Mouse (Mus musculus): ENCODE results near the gene Tspan17.
A peak's percentile ranks its signal among the peaks of the same experiment; 100 is the strongest.

The Tspan17 gene

DNA sequence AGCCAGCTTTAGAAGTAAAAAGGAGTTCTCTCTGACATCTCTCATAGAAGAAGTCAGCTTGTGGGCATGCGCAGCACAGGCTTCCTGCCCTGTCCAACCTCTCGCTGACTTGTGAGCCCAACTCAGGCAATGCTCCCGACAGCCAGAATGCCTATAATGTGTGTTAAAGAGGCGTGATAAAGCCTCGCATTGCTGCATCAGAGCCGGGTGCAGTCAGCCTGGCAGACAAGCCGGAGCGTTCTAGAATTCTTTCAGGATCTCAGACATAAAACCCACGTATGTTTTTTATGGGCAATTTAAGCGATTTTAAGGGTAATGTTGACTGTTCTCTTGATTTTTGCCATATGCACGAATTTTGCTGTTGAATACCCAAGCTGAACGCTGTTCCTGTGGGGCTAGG is 18.9 kb downstream of the Tspan17 start:
- Histone ChIP-seq H3K27me3 (ENCODE audit: control insufficient read depth, insufficient read depth, low read length, poor library complexity, severe bottlenecking) (no peaks in the 10 kb centered on the region), H3K36me3 (ENCODE audit: control insufficient read depth, insufficient read depth, low read length, poor library complexity, severe bottlenecking) (no peaks in the 10 kb centered on the region)
- no peak for DNase-seq (ENCODE audit: low read depth, low spot score)

DNA sequence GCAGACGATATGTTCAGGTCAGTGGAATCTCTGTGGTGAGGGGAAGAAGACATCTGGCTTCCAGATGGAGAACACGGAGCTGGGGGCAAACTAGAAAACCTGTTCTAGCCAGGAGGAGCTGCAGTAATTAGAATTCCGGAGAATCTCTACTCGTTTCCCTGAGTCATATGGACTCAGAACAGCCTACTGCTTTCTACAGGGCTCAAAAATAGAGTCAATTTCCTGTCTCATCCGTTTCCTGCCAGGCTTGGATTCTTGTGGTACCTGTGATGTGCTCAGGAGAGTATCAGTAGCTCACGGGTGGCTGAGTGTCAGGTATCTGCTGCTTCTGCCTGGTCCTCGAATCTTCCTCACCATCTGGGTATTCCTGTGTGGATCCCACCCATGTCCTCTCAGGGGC is 22.3 kb downstream of the Tspan17 start:
- no peaks in the 10 kb centered on the region for H3K27me3 ChIP-seq (ENCODE audit: control insufficient read depth, insufficient read depth, low read length, poor library complexity, severe bottlenecking)
- H3K36me3 ChIP-seq (ENCODE audit: control insufficient read depth, insufficient read depth, low read length, poor library complexity, severe bottlenecking), result no peaks in the 10 kb centered on the region
- no peak for DNase-seq (ENCODE audit: low read depth, low spot score)

GRCm38 (mm10) chr13:54813381-54813780 is 24.2 kb downstream of the Tspan17 start:
- H3K36me3 ChIP-seq (ENCODE audit: control insufficient read depth, insufficient read depth, low read length, poor library complexity, severe bottlenecking), result no peaks in the 10 kb centered on the region
- DNase-seq (ENCODE audit: low read depth, low spot score), result no peak

DNA sequence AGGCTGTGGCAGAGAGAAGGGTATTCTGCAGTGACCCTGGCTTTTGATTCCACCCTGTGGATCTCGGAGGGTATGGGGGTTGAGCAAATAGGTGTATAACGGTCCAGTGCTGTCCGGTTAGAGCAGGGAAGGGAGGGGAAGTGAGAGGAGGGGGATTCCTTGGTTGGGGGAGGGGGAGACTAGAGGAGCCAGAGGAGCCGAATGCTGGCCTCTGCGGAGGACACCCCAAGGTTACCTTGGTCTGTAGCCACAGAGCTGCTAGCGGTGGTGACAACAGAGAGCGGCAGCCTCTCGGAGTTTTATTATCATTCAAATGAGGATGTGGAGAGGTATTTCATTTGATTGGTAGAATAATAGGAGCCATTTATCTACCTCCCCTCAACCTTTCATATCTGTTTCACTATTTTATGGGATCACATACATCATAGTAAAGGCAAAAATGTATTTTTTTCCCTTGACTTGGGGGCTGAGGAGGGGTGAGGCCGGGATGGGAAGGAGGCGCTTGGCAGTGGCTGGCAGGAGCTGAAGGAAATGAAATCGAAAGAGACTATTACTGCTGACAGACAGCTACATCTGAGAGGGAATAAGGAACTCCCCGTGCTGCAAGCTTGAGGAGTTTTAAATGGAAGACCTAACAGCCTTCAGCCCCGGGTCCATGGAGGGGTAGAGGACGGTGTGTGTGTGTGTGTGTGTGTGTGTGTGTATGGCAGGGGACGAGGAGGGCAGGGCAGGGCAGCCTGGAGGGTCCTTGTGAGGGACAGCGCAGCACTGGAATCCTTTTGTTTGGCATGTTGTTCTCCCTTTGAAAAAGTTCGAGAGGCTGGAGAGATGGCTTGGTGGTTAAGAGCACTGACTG is 29.4 kb downstream of the Tspan17 start:
- no peaks in the 10 kb centered on the region for H3K36me3 ChIP-seq (ENCODE audit: control insufficient read depth, insufficient read depth, low read length, poor library complexity, severe bottlenecking)
- no peak for DNase-seq (ENCODE audit: low read depth, low spot score)
- no peaks in the 10 kb centered on the region for H3K27me3 ChIP-seq (ENCODE audit: control insufficient read depth, insufficient read depth, low read length, poor library complexity, severe bottlenecking)

More at GRCm38 (mm10) chr13:54813381-54813780, 24.2 kb downstream of the Tspan17 start:
- H3K27me3 ChIP-seq (ENCODE audit: control insufficient read depth, insufficient read depth, low read length, poor library complexity, severe bottlenecking), result no peaks in the 10 kb centered on the region

- no peak for DNase-seq (ENCODE audit: low read depth, low spot score)
- Histone ChIP-seq H3K27me3 (ENCODE audit: control insufficient read depth, insufficient read depth, low read length, poor library complexity, severe bottlenecking) (no peaks in the 10 kb centered on the region), H3K36me3 (ENCODE audit: control insufficient read depth, insufficient read depth, low read length, poor library complexity, severe bottlenecking) (no peaks in the 10 kb centered on the region)
Measured at GRCm38 (mm10) chr13:54821106-54821505, 31.9 kb downstream of the Tspan17 start.

DNA sequence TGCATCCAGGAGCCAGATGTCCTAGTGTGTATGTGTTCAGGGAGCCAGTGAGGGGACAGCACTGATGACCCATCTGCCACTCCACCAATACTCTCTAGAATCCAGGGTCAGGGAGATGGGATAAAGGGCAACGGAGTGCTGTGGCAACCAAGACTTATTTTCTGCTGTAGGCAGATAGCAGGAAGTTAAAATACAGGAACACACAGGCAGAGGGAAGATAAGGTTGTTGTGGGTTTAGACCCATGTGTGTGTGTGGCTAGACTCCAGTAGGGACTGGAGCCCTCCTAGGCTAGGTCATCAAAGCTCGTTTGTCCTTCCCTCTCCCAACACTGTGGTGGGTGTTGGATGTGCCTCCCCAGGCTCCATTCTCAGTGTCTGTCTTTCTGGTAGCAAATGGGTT is 32.8 kb downstream of the Tspan17 start:
- Histone ChIP-seq H3K36me3 (ENCODE audit: control insufficient read depth, insufficient read depth, low read length, poor library complexity, severe bottlenecking) (no peaks in the 10 kb centered on the region), H3K27me3 (ENCODE audit: control insufficient read depth, insufficient read depth, low read length, poor library complexity, severe bottlenecking) (no peaks in the 10 kb centered on the region)
- no peak for DNase-seq (ENCODE audit: low read depth, low spot score)

GRCm38 (mm10) chr13:54824111-54824931 is 35.1 kb downstream of the Tspan17 start:
- Histone ChIP-seq H3K36me3 (ENCODE audit: control insufficient read depth, insufficient read depth, low read length, poor library complexity, severe bottlenecking) (no peaks in the 10 kb centered on the region), H3K27me3 (ENCODE audit: control insufficient read depth, insufficient read depth, low read length, poor library complexity, severe bottlenecking) (no peaks in the 10 kb centered on the region)
- no peak for DNase-seq (ENCODE audit: low read depth, low spot score)

DNA sequence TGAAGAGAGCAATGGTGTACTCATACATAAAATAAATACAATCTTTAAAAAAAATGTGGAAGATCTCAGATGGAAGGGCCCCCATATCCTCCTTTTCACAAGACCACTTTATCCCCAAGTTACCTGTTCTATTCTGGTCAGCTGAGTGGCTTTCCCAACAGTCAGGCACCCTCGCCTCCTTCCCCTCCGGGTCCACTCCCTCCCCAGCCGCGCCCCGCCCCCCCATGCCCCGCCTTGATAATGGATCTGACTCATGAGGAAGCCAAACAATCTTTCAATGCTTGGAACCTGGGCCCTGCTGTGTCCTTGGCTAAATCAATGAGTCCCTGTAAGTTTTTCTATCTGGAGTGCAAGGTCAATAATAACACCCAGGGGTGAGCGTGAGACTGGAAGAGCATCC is 38.8 kb downstream of the Tspan17 start:
- DNase-seq (ENCODE audit: low read depth, low spot score), result no peak
- H3K36me3 ChIP-seq (ENCODE audit: control insufficient read depth, insufficient read depth, low read length, poor library complexity, severe bottlenecking), result no peaks in the 10 kb centered on the region
- H3K27me3 ChIP-seq (ENCODE audit: control insufficient read depth, insufficient read depth, low read length, poor library complexity, severe bottlenecking), result no peaks in the 10 kb centered on the region

DNA sequence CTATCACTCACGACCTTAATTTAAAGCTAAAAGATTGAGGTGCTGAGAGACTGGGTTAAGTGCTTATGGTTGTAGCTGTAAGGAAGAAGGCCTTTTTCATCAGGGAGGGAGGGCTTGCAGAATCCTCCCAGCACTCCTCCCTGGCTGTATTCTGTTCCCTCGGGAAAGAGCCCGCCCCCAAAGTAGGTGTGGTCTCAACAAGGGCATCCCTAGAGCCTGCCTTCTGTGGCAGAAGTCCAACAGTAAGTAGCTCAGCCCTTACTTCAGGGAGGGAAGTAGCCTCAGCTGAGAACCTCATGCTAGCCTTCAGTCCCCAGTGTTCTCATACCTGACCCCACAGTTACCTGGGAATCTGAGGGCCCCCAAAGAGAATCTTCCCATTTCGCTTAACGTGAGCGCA is 39.3 kb downstream of the Tspan17 start:
- Histone ChIP-seq H3K27me3 (ENCODE audit: control insufficient read depth, insufficient read depth, low read length, poor library complexity, severe bottlenecking) (no peaks in the 10 kb centered on the region), H3K36me3 (ENCODE audit: control insufficient read depth, insufficient read depth, low read length, poor library complexity, severe bottlenecking) (no peaks in the 10 kb centered on the region)
- no peak for DNase-seq (ENCODE audit: low read depth, low spot score)

GRCm38 (mm10) chr13:54829450-54829849 is 40.3 kb downstream of the Tspan17 start:
- no peaks in the 10 kb centered on the region for H3K27me3 ChIP-seq (ENCODE audit: control insufficient read depth, insufficient read depth, low read length, poor library complexity, severe bottlenecking)
- H3K36me3 ChIP-seq (ENCODE audit: control insufficient read depth, insufficient read depth, low read length, poor library complexity, severe bottlenecking), result no peaks in the 10 kb centered on the region
- no peak for DNase-seq (ENCODE audit: low read depth, low spot score)

DNA sequence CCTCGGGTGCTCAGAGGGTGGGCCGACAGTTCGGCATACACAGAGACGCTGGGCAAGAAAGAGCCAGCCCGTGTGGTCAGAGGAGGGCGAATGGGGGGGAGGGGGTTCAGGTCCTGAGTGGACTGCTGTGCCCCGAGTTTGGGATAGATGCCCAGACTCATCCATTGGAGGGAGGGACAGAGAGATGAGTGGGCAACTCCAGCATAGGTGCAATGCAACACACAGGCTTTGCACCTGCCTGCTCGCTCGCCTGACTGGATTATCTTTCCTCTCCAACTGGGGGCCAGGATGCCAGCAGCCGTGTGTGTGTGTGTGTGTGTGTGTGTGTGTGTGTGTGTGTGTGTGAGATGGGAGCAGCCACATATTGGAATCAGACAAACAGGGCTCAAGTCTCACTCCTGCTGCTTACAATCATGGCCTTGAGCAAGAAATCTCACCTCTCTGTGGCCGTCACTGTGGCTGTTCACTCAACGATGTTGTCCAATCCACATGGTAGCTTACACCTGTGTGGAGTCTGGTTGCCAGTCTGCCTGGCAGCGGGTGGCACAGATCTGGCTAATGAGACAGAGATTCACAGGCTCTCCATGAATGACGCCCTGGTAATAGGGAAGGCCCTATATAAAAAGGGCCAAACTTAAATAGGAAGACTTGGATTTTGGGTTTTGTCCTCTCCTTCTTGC is 47.3 kb downstream of the Tspan17 start:
- DNase-seq (ENCODE audit: low read depth, low spot score), result no peak
- Histone ChIP-seq H3K36me3 (ENCODE audit: control insufficient read depth, insufficient read depth, low read length, poor library complexity, severe bottlenecking) (no peaks in the 10 kb centered on the region), H3K27me3 (ENCODE audit: control insufficient read depth, insufficient read depth, low read length, poor library complexity, severe bottlenecking) (no peaks in the 10 kb centered on the region)

- Histone ChIP-seq H3K27me3 (ENCODE audit: control insufficient read depth, insufficient read depth, low read length, poor library complexity, severe bottlenecking) (no peaks in the 10 kb centered on the region), H3K36me3 (ENCODE audit: control insufficient read depth, insufficient read depth, low read length, poor library complexity, severe bottlenecking) (no peaks in the 10 kb centered on the region)
- no peak for DNase-seq (ENCODE audit: low read depth, low spot score)
Measured at GRCm38 (mm10) chr13:54837061-54837460, 47.9 kb downstream of the Tspan17 start.

- DNase-seq (ENCODE audit: low read depth, low spot score), result no peak
- no peaks in the 10 kb centered on the region for H3K36me3 ChIP-seq (ENCODE audit: control insufficient read depth, insufficient read depth, low read length, poor library complexity, severe bottlenecking)
- H3K27me3 ChIP-seq (ENCODE audit: control insufficient read depth, insufficient read depth, low read length, poor library complexity, severe bottlenecking), result no peaks in the 10 kb centered on the region
Measured at GRCm38 (mm10) chr13:54837471-54837889, 48.3 kb downstream of the Tspan17 start.

DNA sequence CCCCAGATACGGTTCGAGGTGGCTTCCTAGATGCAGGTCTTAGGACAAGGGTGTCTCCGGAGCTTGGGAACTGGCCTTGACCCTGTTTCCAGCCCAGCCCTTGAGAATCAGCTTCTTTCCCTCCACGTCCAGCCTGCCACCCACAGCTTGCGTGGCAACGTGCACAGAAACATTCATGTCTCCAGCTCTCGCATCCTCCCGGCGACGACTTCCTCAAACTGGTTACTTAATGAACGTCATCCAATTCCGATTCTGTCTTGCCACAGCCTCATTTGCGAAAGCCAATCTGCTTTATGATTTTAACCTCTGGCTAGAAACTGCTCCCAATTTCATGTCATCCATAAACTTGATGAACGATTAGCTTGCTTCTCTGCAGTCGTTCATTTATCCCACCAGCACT is 49.4 kb downstream of the Tspan17 start:
- Histone ChIP-seq H3K36me3 (ENCODE audit: control insufficient read depth, insufficient read depth, low read length, poor library complexity, severe bottlenecking) (no peaks in the 10 kb centered on the region), H3K27me3 (ENCODE audit: control insufficient read depth, insufficient read depth, low read length, poor library complexity, severe bottlenecking) (no peaks in the 10 kb centered on the region; the same call in 1 of the 2 replicates)
- DNase-seq (ENCODE audit: low read depth, low spot score), result peak; percentile 4

DNA sequence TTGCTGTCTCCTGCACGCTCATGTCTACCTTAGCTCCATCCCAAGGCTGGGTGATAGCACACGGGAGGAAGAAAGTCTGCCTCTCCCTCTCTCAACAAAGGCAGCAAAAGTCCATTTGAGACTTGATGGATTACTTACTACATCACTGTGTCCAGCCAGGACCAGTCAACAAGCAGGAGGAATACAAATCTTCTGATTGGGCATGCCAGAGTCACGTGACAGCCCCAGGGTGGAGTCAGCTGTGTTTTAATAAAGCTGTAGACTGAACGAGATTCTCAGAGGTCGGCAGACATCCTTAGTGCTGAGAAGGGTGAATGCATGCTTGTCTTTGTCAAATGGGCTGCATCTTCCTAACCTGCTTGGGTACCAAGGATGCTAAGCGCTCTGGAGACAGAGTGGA is 50.0 kb downstream of the Tspan17 start:
- Histone ChIP-seq H3K36me3 (ENCODE audit: control insufficient read depth, insufficient read depth, low read length, poor library complexity, severe bottlenecking) (no peaks in the 10 kb centered on the region), H3K27me3 (ENCODE audit: control insufficient read depth, insufficient read depth, low read length, poor library complexity, severe bottlenecking) (no peaks in the 10 kb centered on the region; the same call in 1 of the 2 replicates)
- no peak for DNase-seq (ENCODE audit: low read depth, low spot score)

Data from splenic B cell, adult 2 months (primary cell).